15 mouse cellular contexts compared by ENCODE assay signal in genomic region chr3:39062415-39062814, GRCm38 (mm10).
DNase-seq lines count a peak whose midpoint lies in the region; ATAC-seq lines count a peak whose summit lies in the region.
"Had no signal": no experiment of that assay in that cellular context is flagged by ENCODE, and none has a peak within 500 bp of the region (broad histone marks: within the 10 kb centered on the region; RNA-seq: fewer than 3 reads in every experiment).

No protein-coding gene starts in this region.

- DNase-seq in forebrain, embryonic 14.5 days (ENCODE audit: low spot score): no peak
- DNase-seq in forebrain, embryonic 11.5 days (ENCODE audit: low spot score): no peak
- peak; percentile 23 for DNase-seq in midbrain, embryonic 10.5 days (ENCODE audit: low spot score)
- DNase-seq in midbrain, embryonic 11.5 days (ENCODE audit: low spot score, missing footprints): no peak
- no peak for DNase-seq in heart, postnatal 4 days
- no peak for DNase-seq in urinary bladder, adult 18-20 months (ENCODE audit: low spot score in 2 of 2)
- DNase-seq: B cell, adult 2 months; kidney, adult 9 months; layer of hippocampus, adult 9-11 months; liver, postnatal 0 days; thymus, postnatal 4 days had no signal

- peak; percentile 60; the same call in 1 of the 2 replicates for ATAC-seq in forebrain, embryonic 14.5 days
- ATAC-seq in forebrain, embryonic 11.5 days (replicated peaks; ENCODE audit: low FRiP score): no peak
- ATAC-seq in midbrain, embryonic 11.5 days (ENCODE audit: low FRiP score): no peak
- 0 out of 2 replicates have a peak, but pooled peaks have one; percentile 68 for ATAC-seq in hindbrain, embryonic 15.5 days (ENCODE audit: low FRiP score, low read depth)
- peak; percentile 63; the same call in 1 of the 2 replicates for ATAC-seq in neural tube, embryonic 15.5 days (ENCODE audit: low FRiP score)
- ATAC-seq: liver, postnatal 0 days; Patski had no signal

- H3K4me3 ChIP-seq in forebrain, embryonic 14.5 days (ENCODE audit: low read depth, low read length): no peak overlapping the region
- H3K4me3 ChIP-seq in forebrain, embryonic 11.5 days (ENCODE audit: low read depth, low read length): no peak overlapping the region
- H3K4me3 ChIP-seq in midbrain, embryonic 10.5 days: no peak overlapping the region
- no peak overlapping the region for H3K4me3 ChIP-seq in midbrain, embryonic 11.5 days (ENCODE audit: low read depth, low read length)
- no peak overlapping the region for H3K4me3 ChIP-seq in hindbrain, embryonic 15.5 days
- H3K4me3 ChIP-seq in neural tube, embryonic 15.5 days (replicated peaks): no peak overlapping the region
- H3K4me3 ChIP-seq: limb, embryonic 15.5 days had no signal

- 65% methylated on average over 3 of the region's 3 CpGs for WGBS in forebrain, embryonic 14.5 days
- 78% methylated on average over 3 of the region's 3 CpGs for WGBS in forebrain, embryonic 11.5 days
- WGBS in midbrain, embryonic 10.5 days: 79% methylated on average over 3 of the region's 3 CpGs
- 75% methylated on average over 3 of the region's 3 CpGs for WGBS in midbrain, embryonic 11.5 days
- WGBS in hindbrain, embryonic 15.5 days: 64% methylated on average over 3 of the region's 3 CpGs
- WGBS in neural tube, embryonic 15.5 days: 61% methylated on average over 3 of the region's 3 CpGs

- no peaks in the 10 kb centered on the region for H3K4me1 ChIP-seq in forebrain, embryonic 14.5 days (ENCODE audit: control insufficient read depth, insufficient read depth, low read length)
- H3K4me1 ChIP-seq in forebrain, embryonic 11.5 days (replicated peaks; ENCODE audit: control insufficient read depth, insufficient read depth, low read length): no peaks in the 10 kb centered on the region
- no peaks in the 10 kb centered on the region for H3K4me1 ChIP-seq in midbrain, embryonic 10.5 days
- no peaks in the 10 kb centered on the region for H3K4me1 ChIP-seq in midbrain, embryonic 11.5 days (ENCODE audit: control insufficient read depth, insufficient read depth, low read length)
- no peaks in the 10 kb centered on the region for H3K4me1 ChIP-seq in hindbrain, embryonic 15.5 days (replicated peaks)
- H3K4me1 ChIP-seq in neural tube, embryonic 15.5 days: peaks cover 4% of the 10 kb centered on the region
- H3K4me1 ChIP-seq: limb, embryonic 15.5 days had no signal

- no peak overlapping the region for H3K27ac ChIP-seq in forebrain, embryonic 14.5 days (ENCODE audit: low read depth, low read length)
- H3K27ac ChIP-seq in forebrain, embryonic 11.5 days (ENCODE audit: low read depth, low read length): no peak overlapping the region
- no peak overlapping the region for H3K27ac ChIP-seq in midbrain, embryonic 10.5 days (replicated peaks)
- H3K27ac ChIP-seq in midbrain, embryonic 11.5 days (ENCODE audit: low read depth, low read length): no peak overlapping the region
- no peak overlapping the region for H3K27ac ChIP-seq in hindbrain, embryonic 15.5 days (replicated peaks)
- H3K27ac ChIP-seq in neural tube, embryonic 15.5 days (replicated peaks): no peak overlapping the region
- H3K27ac ChIP-seq: limb, embryonic 15.5 days had no signal

- no peak overlapping the region for H3K9ac ChIP-seq in forebrain, embryonic 14.5 days (ENCODE audit: low read length)
- H3K9ac ChIP-seq in forebrain, embryonic 11.5 days (ENCODE audit: low read length): no peak overlapping the region
- no peak overlapping the region for H3K9ac ChIP-seq in midbrain, embryonic 11.5 days (ENCODE audit: low read length)
- no peak overlapping the region for H3K9ac ChIP-seq in hindbrain, embryonic 15.5 days
- H3K9ac ChIP-seq in neural tube, embryonic 15.5 days (replicated peaks): no peak overlapping the region
- H3K9ac ChIP-seq: limb, embryonic 15.5 days; liver, postnatal 0 days had no signal

- H3K9me3 ChIP-seq in forebrain, embryonic 14.5 days (replicated peaks; ENCODE audit: control insufficient read depth, low read length): no peaks in the 10 kb centered on the region
- no peaks in the 10 kb centered on the region for H3K9me3 ChIP-seq in forebrain, embryonic 11.5 days (ENCODE audit: control insufficient read depth, low read length)
- H3K9me3 ChIP-seq in midbrain, embryonic 10.5 days (replicated peaks): no peaks in the 10 kb centered on the region
- no peaks in the 10 kb centered on the region for H3K9me3 ChIP-seq in midbrain, embryonic 11.5 days (ENCODE audit: control insufficient read depth, low read length)
- H3K9me3 ChIP-seq in hindbrain, embryonic 15.5 days: no peaks in the 10 kb centered on the region
- H3K9me3 ChIP-seq in neural tube, embryonic 15.5 days (replicated peaks): no peaks in the 10 kb centered on the region
- H3K9me3 ChIP-seq: limb, embryonic 15.5 days had no signal

- no peaks in the 10 kb centered on the region for H3K27me3 ChIP-seq in forebrain, embryonic 14.5 days (replicated peaks; ENCODE audit: control insufficient read depth, insufficient read depth, low read length)
- H3K27me3 ChIP-seq in forebrain, embryonic 11.5 days (ENCODE audit: control insufficient read depth, insufficient read depth, low read length): no peaks in the 10 kb centered on the region
- no peaks in the 10 kb centered on the region for H3K27me3 ChIP-seq in midbrain, embryonic 10.5 days (ENCODE audit: low read depth, poor library complexity, severe bottlenecking)
- no peaks in the 10 kb centered on the region for H3K27me3 ChIP-seq in midbrain, embryonic 11.5 days (ENCODE audit: control insufficient read depth, insufficient read depth, low read length)
- H3K27me3 ChIP-seq in hindbrain, embryonic 15.5 days: no peaks in the 10 kb centered on the region
- H3K27me3 ChIP-seq in neural tube, embryonic 15.5 days (replicated peaks): no peaks in the 10 kb centered on the region
- H3K27me3 ChIP-seq: limb, embryonic 15.5 days; Patski had no signal

- no peak overlapping the region for H3K4me2 ChIP-seq in forebrain, embryonic 14.5 days (ENCODE audit: low read length)
- no peak overlapping the region for H3K4me2 ChIP-seq in forebrain, embryonic 11.5 days (ENCODE audit: low read depth, low read length, severe bottlenecking)
- H3K4me2 ChIP-seq in midbrain, embryonic 11.5 days: no peak overlapping the region
- H3K4me2 ChIP-seq in hindbrain, embryonic 15.5 days: no peak overlapping the region
- H3K4me2 ChIP-seq in neural tube, embryonic 15.5 days: no peak overlapping the region
- H3K4me2 ChIP-seq: limb, embryonic 15.5 days had no signal

- H3K36me3 ChIP-seq in forebrain, embryonic 14.5 days (ENCODE audit: control insufficient read depth, insufficient read depth, low read length): no peaks in the 10 kb centered on the region
- no peaks in the 10 kb centered on the region for H3K36me3 ChIP-seq in forebrain, embryonic 11.5 days (ENCODE audit: control insufficient read depth, insufficient read depth, low read length)
- no peaks in the 10 kb centered on the region for H3K36me3 ChIP-seq in midbrain, embryonic 10.5 days
- no peaks in the 10 kb centered on the region for H3K36me3 ChIP-seq in midbrain, embryonic 11.5 days (ENCODE audit: control insufficient read depth, insufficient read depth, low read length)
- no peaks in the 10 kb centered on the region for H3K36me3 ChIP-seq in hindbrain, embryonic 15.5 days
- no peaks in the 10 kb centered on the region for H3K36me3 ChIP-seq in neural tube, embryonic 15.5 days
- H3K36me3 ChIP-seq: limb, embryonic 15.5 days had no signal

Comparison
In these comparisons a context has a peak if more than half of its experiments do, and no peak if none do; other contexts are left out.
1. ATAC-seq: peak in forebrain, embryonic 14.5 days (single experiment), hindbrain, embryonic 15.5 days (single experiment) and neural tube, embryonic 15.5 days (single experiment); none in forebrain, embryonic 11.5 days (single experiment) and midbrain, embryonic 11.5 days (single experiment).